Mouse (Mus musculus) cerebellum, postnatal 10 days (tissue): ENCODE data around the gene Ttc4.

Experiments used
- DNase-seq, 2 experiments: peaks; one replicate each; pipeline ENCODE4 v3.0.0; 2021; ENCODE audit warnings: mixed read lengths in 2 of 2

Ttc4 gene

DNA sequence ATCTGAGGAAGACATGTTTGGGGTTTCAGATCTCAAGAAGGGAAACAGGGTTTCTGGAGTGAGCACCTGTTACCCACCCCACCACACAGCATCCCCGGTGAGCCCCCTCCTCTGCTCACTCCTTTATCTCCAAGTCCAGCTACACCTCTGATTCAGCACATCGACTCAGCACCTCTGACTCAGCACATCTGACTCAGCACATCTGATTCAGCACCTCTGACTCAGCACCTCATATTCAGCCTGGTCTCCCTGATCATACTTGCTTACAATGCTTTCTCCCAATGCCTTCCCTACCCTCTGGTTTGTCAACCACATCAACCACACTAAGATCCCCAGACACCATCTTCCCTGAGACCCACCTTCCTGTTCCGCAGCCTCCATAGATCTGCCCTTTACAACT is 65.2 kb downstream of the Ttc4 start:
- DNase-seq: peak in 1 of 2 experiments; percentile 9

GRCm38 (mm10) chr4:106613105-106613504 is 65.6 kb downstream of the Ttc4 start:
- no peak for DNase-seq
